Mouse (Mus musculus) stomach, embryonic 16.5 days (tissue): ENCODE results near the gene Ly6f. TPM values are rescaled to one million over a fixed set of nuclear protein-coding genes. Genes with fewer than 3 reads are reported as not detected.

Experiments
- ATAC-seq: fragments of 200-750 bp; cut with Nextera tagmentation; 2 replicates; pipeline ENCODE4 v1.8.0; 2017; ENCODE audit warnings: moderate number of reproducible peaks, moderate TSS enrichment; ENCODE audit not compliant: insufficient read depth, low FRiP score
- H3K27ac ChIP-seq: fragments of 300-500 bp; sonication (generic); 2 replicates; pipeline ENCODE4 v1.5.1; 2014; ENCODE audit warnings: low read length
- H3K27me3 ChIP-seq: fragments of 300-500 bp; sonication (generic); 2 replicates; pipeline ENCODE4 v1.6.1; 2014; ENCODE audit warnings: low read length, control low read depth, mixed read lengths; ENCODE audit not compliant: control insufficient read depth, insufficient read depth
- H3K36me3 ChIP-seq: fragments of 300-500 bp; sonication (generic); 2 replicates; pipeline ENCODE4 v1.6.1; 2014; ENCODE audit warnings: low read length; ENCODE audit not compliant: control insufficient read depth, insufficient read depth
- H3K4me1 ChIP-seq: fragments of 300-500 bp; sonication (generic); 2 replicates; pipeline ENCODE4 v1.6.1; 2014; ENCODE audit warnings: low read length, control low read depth, mixed read lengths; ENCODE audit not compliant: control insufficient read depth, insufficient read depth
- H3K4me2 ChIP-seq: fragments of 300-500 bp; sonication (generic); 2 replicates; pipeline ENCODE4 v1.6.1; 2014; ENCODE audit warnings: low read depth, low read length, mixed read lengths
- H3K4me3 ChIP-seq: fragments of 300-500 bp; sonication (generic); replicated peaks from 2 replicates; pipeline ENCODE4 v1.5.1; 2014; ENCODE audit warnings: mild to moderate bottlenecking, low read length
- H3K9ac ChIP-seq: fragments of 300-500 bp; sonication (generic); 2 replicates; pipeline ENCODE4 v1.6.1; 2014; ENCODE audit warnings: low read length
- H3K9me3 ChIP-seq: fragments of 300-500 bp; sonication (generic); replicated peaks from 2 replicates; pipeline ENCODE4 v1.6.1; 2016; ENCODE audit warnings: low read length, control low read depth; ENCODE audit not compliant: control insufficient read depth
- WGBS: fragments of 180-500 bp; shearing (Covaris S2); extraction: QIAGEN DNeasy Blood & Tissue Kit; methylation state at CpG from one replicate; pipeline ENCODE4 v1.1.7; 2014; 5-methylcytosine and 5-hydroxymethylcytosine counted together
- polyA plus RNA-seq: library from polyadenylated mRNA; unstranded; fragments of >200 nt; fragmentation: Nextera tagmentation; extraction: Ambion mirVana; gene quantifications from 2 replicates; pipeline ENCODE4 v1.2.1, GENCODE M21; 2015

Ly6f gene
- polyA plus RNA-seq, result not detected in 2 replicates

DNA sequence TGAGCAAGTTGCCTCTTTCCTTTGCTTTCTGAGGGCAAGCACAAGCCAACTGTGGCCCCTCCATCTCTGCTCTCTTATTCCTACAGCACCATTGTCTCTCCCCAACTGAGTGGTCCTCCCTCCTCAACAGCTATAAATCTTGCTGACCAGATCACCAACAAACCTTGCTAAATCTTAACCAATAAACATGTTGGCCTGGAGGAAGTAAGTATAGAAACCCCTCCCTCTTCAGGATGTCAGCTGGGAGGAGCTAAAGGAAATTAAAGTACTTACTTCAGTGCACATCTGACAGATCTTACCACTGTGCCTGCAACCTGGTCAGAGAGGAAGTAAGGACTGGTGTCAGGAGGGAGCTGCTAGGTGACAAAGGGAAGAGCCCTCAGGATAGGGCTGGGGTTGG, at the start of gene Ly6f:
TSS of gene Ly6f (plus strand) at position 301 of the 400 bp plus-strand sequence.
- Histone ChIP-seq H3K4me3 (no peak within 1 kb of the TSS), H3K4me1 (no peaks in the 10 kb centered on the region), H3K27me3 (no peaks in the 10 kb centered on the region), H3K9ac (no peak within 1 kb of the TSS), H3K27ac (no peak within 1 kb of the TSS), H3K9me3 (no peaks in the 10 kb centered on the region), H3K36me3 (no peaks in the 10 kb centered on the region), H3K4me2 (no peak within 1 kb of the TSS)
- ATAC-seq, result no peak

GRCm38 (mm10) chr15:75221942-75222341, 46.3 kb upstream of the Ly6f start:
- no peak overlapping the region for H3K4me3 ChIP-seq
- no peaks in the 10 kb centered on the region for H3K36me3 ChIP-seq
- ATAC-seq, result no peak
- H3K27me3 ChIP-seq, result no peaks in the 10 kb centered on the region
- H3K27ac ChIP-seq, result no peak overlapping the region
- no peaks in the 10 kb centered on the region for H3K4me1 ChIP-seq
- no peaks in the 10 kb centered on the region for H3K9me3 ChIP-seq
- H3K9ac ChIP-seq, result no peak overlapping the region
- H3K4me2 ChIP-seq, result no peak overlapping the region

DNA sequence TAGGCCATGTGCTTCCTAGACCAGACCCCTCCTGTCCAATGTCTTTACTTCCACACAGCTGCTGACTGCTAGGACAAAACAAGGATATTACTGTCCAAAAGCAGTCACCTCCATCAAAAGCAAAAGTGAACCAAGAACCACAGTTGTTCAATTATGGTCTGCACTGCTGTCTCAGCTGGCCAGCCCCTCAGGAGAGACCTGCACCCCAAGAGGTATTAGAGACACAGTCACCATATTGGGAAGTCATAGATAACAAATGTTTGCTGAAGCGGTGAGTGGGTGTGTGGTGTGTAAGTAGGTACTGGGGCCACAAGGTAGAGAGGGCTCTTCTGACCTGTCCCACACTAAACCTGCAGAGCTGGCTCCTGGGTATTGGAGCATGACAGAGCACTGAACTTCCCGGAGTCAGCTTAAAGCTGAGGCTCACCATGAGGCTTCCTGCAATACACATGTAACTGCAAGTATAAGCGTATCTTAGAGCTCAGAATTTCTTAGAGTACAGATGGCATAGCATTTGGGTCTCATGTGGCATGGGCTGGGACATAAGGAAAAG, 30.4 kb upstream of the Ly6f start:
- WGBS, result 88% methylated on average over 3 of the region's 3 CpGs
- no peak overlapping the region for H3K4me2 ChIP-seq
- no peak overlapping the region for H3K9ac ChIP-seq
- no peak overlapping the region for H3K4me3 ChIP-seq
- no peak for ATAC-seq
- no peaks in the 10 kb centered on the region for H3K4me1 ChIP-seq
- H3K27me3 ChIP-seq, result no peaks in the 10 kb centered on the region
- no peaks in the 10 kb centered on the region for H3K36me3 ChIP-seq
- H3K27ac ChIP-seq, result no peak overlapping the region
- no peaks in the 10 kb centered on the region for H3K9me3 ChIP-seq

DNA sequence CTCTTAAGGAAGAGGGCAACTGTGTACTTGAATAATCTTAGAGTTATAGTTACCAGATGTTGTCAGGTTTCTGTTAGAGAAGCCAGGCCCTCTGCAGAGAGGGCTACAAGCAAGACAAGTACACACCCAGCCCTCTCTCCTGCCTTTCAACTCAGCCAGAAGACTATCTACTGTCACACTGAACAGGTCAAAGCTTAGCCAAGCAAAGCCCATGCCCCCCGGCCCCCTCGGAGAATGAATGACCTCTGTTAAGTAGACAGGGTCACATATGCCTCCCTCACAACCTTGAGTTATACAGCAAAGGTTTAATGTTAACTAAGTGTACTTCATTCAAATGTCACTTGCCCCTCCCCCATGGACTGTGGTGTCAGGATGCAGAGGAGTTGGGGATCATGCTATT, 27.7 kb upstream of the Ly6f start:
- no peaks in the 10 kb centered on the region for H3K9me3 ChIP-seq
- ATAC-seq, result no peak
- H3K27ac ChIP-seq, result no peak overlapping the region
- 39% methylated on average over 2 of the region's 2 CpGs for WGBS
- no peaks in the 10 kb centered on the region for H3K36me3 ChIP-seq
- H3K4me1 ChIP-seq, result no peaks in the 10 kb centered on the region
- no peak overlapping the region for H3K9ac ChIP-seq
- no peak overlapping the region for H3K4me2 ChIP-seq
- H3K27me3 ChIP-seq, result no peaks in the 10 kb centered on the region
- no peak overlapping the region for H3K4me3 ChIP-seq

DNA sequence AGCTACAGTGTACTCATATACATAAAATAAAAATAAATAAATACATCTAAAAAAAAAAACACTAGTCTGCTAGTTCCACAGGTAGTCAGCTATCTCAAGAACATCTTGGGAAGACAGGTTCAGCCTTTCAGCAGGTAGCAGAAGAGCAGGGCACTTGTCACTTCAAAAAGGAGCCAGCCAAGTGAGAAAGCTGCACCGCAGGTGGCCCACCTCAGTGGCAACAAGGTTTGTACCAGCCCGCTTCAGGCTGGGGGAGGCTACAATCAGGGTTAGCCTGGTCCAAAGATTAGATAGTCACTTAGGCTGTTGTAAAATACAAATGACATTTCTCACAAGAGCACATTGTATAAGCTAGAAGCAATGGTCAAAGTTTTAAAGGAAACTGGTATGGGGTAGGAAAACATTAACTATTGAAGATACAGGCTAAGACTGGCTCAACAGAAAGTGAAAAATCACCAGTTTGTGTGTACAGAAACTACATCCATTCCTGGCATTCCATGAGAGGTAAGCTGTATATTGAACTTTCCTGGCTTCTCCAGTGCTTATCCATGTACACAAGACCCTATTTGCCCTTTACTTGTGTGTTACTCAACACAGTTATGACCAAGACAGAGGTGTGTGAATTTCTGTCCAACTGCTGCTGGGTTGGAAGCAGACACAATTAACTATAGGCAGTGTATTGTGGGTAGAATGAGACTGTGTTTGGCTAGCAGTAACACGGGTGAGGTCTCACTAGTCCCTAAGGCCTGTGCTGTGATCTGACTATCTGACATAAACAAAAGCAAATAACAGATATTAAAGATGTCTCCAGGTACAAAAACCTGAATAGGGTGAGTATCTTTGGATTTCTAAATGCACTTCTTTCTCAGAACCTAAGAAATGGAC, 25.2 kb upstream of the Ly6f start:
- H3K4me1 ChIP-seq, result no peaks in the 10 kb centered on the region
- H3K9me3 ChIP-seq, result no peaks in the 10 kb centered on the region
- no peak overlapping the region for H3K4me3 ChIP-seq
- no peak overlapping the region for H3K27ac ChIP-seq
- H3K9ac ChIP-seq, result no peak overlapping the region
- H3K27me3 ChIP-seq, result no peaks in the 10 kb centered on the region
- 60% methylated on average over 3 of the region's 3 CpGs for WGBS
- no peak overlapping the region for H3K4me2 ChIP-seq
- no peak for ATAC-seq
- no peaks in the 10 kb centered on the region for H3K36me3 ChIP-seq

DNA sequence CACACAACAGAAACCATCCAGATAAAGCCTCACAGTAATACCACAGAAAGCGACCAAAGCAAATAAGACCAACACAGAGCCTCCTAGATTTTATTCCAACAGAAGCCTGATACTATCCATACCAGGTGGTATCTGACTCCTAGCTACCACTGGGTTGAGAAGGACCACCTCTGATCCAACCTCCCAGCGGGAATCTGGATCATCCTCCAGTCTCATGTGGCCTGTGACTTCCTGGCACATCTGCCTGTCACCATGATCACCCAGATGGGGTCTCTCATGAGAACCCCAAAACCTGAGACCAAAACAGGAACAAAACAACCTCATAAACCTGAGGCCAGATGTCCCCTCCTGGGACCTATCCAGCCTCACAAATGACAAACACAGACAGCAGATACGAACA, 13.6 kb upstream of the Ly6f start:
- Histone ChIP-seq H3K4me1 (no peaks in the 10 kb centered on the region), H3K36me3 (no peaks in the 10 kb centered on the region), H3K27ac (no peak overlapping the region), H3K4me2 (no peak overlapping the region), H3K9ac (no peak overlapping the region), H3K27me3 (no peaks in the 10 kb centered on the region), H3K4me3 (no peak overlapping the region), H3K9me3 (no peaks in the 10 kb centered on the region)
- ATAC-seq, result no peak
- WGBS, result 80% methylated on average over 3 of the region's 3 CpGs

GRCm38 (mm10) chr15:75265863-75266262, 2.4 kb upstream of the Ly6f start:
- Histone ChIP-seq H3K4me2 (no peak overlapping the region), H3K9ac (no peak overlapping the region), H3K4me3 (no peak overlapping the region), H3K9me3 (no peaks in the 10 kb centered on the region), H3K4me1 (no peaks in the 10 kb centered on the region), H3K27me3 (no peaks in the 10 kb centered on the region), H3K36me3 (no peaks in the 10 kb centered on the region), H3K27ac (no peak overlapping the region)
- ATAC-seq, result no peak

DNA sequence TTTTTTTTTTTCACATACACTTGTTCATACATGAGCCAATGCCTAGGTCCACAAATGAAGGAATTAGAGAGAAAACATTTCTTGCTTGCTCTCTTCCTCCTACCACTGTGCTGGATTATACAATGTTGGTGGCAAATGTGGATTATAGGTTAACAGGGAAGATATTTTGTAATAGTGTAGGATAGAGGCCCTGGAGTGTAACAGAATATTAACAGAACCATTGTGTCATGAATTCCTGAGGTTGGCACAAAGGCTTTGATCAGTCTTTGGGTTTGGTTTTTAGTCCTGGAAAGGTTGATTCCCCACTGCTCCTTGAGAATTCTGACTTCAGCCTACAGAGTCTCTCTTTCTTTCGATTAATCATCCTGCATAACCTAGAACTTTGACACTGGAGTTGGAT, 1.6 kb upstream of the Ly6f start:
- H3K4me2 ChIP-seq, result no peak overlapping the region
- H3K36me3 ChIP-seq, result no peaks in the 10 kb centered on the region
- no peak overlapping the region for H3K27ac ChIP-seq
- no peak for ATAC-seq
- no peak overlapping the region for H3K4me3 ChIP-seq
- H3K9me3 ChIP-seq, result no peaks in the 10 kb centered on the region
- H3K27me3 ChIP-seq, result no peaks in the 10 kb centered on the region
- no peak overlapping the region for H3K9ac ChIP-seq
- 67% methylated on average over 1 of the region's 1 CpGs for WGBS
- no peaks in the 10 kb centered on the region for H3K4me1 ChIP-seq

- no peak overlapping the region for H3K4me3 ChIP-seq
- no peak overlapping the region for H3K27ac ChIP-seq
- no peak overlapping the region for H3K4me2 ChIP-seq
- H3K4me1 ChIP-seq, result no peaks in the 10 kb centered on the region
- no peaks in the 10 kb centered on the region for H3K36me3 ChIP-seq
- 77% methylated on average over 5 of the region's 5 CpGs for WGBS
- ATAC-seq, result no peak
- H3K9ac ChIP-seq, result no peak overlapping the region
- no peaks in the 10 kb centered on the region for H3K27me3 ChIP-seq
- H3K9me3 ChIP-seq, result no peaks in the 10 kb centered on the region
Measured at GRCm38 (mm10) chr15:75268916-75269829, 952 bp downstream of the Ly6f start.
